8 mouse cellular contexts compared by ENCODE assay signal in the genomic region with DNA sequence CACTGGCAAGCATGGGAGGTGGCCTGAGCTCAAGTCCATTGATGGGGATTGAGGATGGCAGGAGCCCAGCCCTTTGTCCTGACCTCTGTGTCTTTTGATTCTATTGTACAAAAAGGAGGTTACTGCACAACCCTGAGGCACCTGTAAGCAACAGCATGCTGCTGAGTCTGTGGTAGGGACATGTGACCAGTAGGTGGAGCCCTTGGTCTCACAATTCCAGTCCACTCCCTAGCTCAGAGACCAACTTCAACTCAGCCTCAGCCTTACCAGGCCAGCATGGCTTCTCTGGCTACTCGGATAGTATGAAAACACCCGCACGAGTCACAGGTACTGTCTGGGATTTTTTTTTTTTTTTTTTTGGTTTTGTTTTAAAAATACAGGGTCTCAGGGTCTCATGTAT. TPM values are rescaled to one million over a fixed set of nuclear protein-coding genes. Genes with fewer than 3 reads are reported as not detected.
DNase-seq lines count a peak whose midpoint lies in the region; ATAC-seq lines count a peak whose summit lies in the region.

No protein-coding gene starts in this region.

- H3K4me3 ChIP-seq in heart, embryonic 12.5 days, result no peak overlapping the region
- H3K4me3 ChIP-seq in kidney, embryonic 16.5 days (ENCODE audit: low read length), result no peak overlapping the region
- no peak overlapping the region for H3K4me3 ChIP-seq in limb, embryonic 15.5 days

- no peaks in the 10 kb centered on the region for H3K36me3 ChIP-seq in heart, embryonic 12.5 days
- H3K36me3 ChIP-seq in kidney, embryonic 16.5 days (ENCODE audit: insufficient read depth, low read length), result no peaks in the 10 kb centered on the region
- H3K36me3 ChIP-seq in limb, embryonic 15.5 days, result no peaks in the 10 kb centered on the region

- WGBS in heart, embryonic 12.5 days, result 2% methylated on average over 3 of the region's 3 CpGs
- WGBS in kidney, embryonic 16.5 days, result 1% methylated on average over 3 of the region's 3 CpGs
- 2% methylated on average over 3 of the region's 3 CpGs for WGBS in limb, embryonic 15.5 days

- 0 out of 2 replicates have a peak, but pooled peaks cover 6% of the 10 kb centered on the region for H3K27me3 ChIP-seq in heart, embryonic 12.5 days (replicated peaks)
- no peaks in the 10 kb centered on the region for H3K27me3 ChIP-seq in kidney, embryonic 16.5 days (ENCODE audit: insufficient read depth, low read length)
- no peaks in the 10 kb centered on the region for H3K27me3 ChIP-seq in limb, embryonic 15.5 days

- H3K27ac ChIP-seq in heart, embryonic 12.5 days (ENCODE audit: poor library complexity, severe bottlenecking), result no peak overlapping the region
- H3K27ac ChIP-seq in kidney, embryonic 16.5 days (ENCODE audit: low read length), result no peak overlapping the region
- H3K27ac ChIP-seq in limb, embryonic 15.5 days, result no peak overlapping the region

- peaks cover 18% of the 10 kb centered on the region for H3K4me1 ChIP-seq in heart, embryonic 12.5 days (replicated peaks)
- peaks cover 13% of the 10 kb centered on the region for H3K4me1 ChIP-seq in kidney, embryonic 16.5 days (ENCODE audit: insufficient read depth, low read length)
- 0 out of 2 replicates have a peak, but pooled peaks cover 10% of the 10 kb centered on the region for H3K4me1 ChIP-seq in limb, embryonic 15.5 days

- H3K4me2 ChIP-seq in heart, embryonic 12.5 days, result no peak overlapping the region
- H3K4me2 ChIP-seq in kidney, embryonic 16.5 days (replicated peaks; ENCODE audit: low read depth, low read length), result no peak overlapping the region
- no peak overlapping the region for H3K4me2 ChIP-seq in limb, embryonic 15.5 days

- peak; percentile 55 for DNase-seq in CD4-positive helper T cell, adult 2 months (ENCODE audit: low read depth, low spot score)
- DNase-seq in brain, embryonic 18.5 days (ENCODE audit: low read depth, low spot score), result peak; percentile 74
- DNase-seq in spleen, postnatal 4 days (ENCODE audit: low spot score in 2 of 2), result peak; percentile 50 to 76

- no peaks in the 10 kb centered on the region for H3K9me3 ChIP-seq in heart, embryonic 12.5 days (replicated peaks)
- H3K9me3 ChIP-seq in kidney, embryonic 16.5 days (ENCODE audit: low read length), result no peaks in the 10 kb centered on the region
- H3K9me3 ChIP-seq in limb, embryonic 15.5 days, result no peaks in the 10 kb centered on the region

- ATAC-seq in erythroid progenitor cell, adult 5-6 weeks (replicated peaks; ENCODE audit: low FRiP score, poor library complexity, severe bottlenecking), result 0 out of 2 replicates have a peak, but pooled peaks have one; percentile 51
- ATAC-seq in heart, embryonic 12.5 days (ENCODE audit: insufficient number of reproducible peaks, low FRiP score), result peak; percentile 84
- ATAC-seq in kidney, embryonic 16.5 days (ENCODE audit: low FRiP score, low TSS enrichment), result peak; percentile 89
- ATAC-seq in limb, embryonic 15.5 days (ENCODE audit: insufficient number of reproducible peaks, low FRiP score, low TSS enrichment, low read depth), result peak; percentile 57; the same call in 1 of the 2 replicates
- ATAC-seq in monocyte, adult 5-6 weeks (replicated peaks; ENCODE audit: insufficient number of reproducible peaks, low FRiP score, low TSS enrichment, poor library complexity, severe bottlenecking), result 0 out of 2 replicates have a peak, but pooled peaks have one; percentile 25

- H3K9ac ChIP-seq in heart, embryonic 12.5 days, result no peak overlapping the region
- no peak overlapping the region for H3K9ac ChIP-seq in kidney, embryonic 16.5 days (replicated peaks; ENCODE audit: low read length)
- H3K9ac ChIP-seq in limb, embryonic 15.5 days, result no peak overlapping the region

RNA-seq across cellular contexts. Expression of a gene that starts 27.5 kb away (rescaled TPM):
- not detected in 2 replicates for total RNA-seq in erythroid progenitor cell, adult 5-6 weeks (2015; ENCODE audit: low replicate concordance)
- not detected in 2 replicates for total RNA-seq in erythroid progenitor cell, adult 5-6 weeks (2017; ENCODE audit: low replicate concordance)
- polyA plus RNA-seq in heart, embryonic 12.5 days (2016; fragmentation: Nextera tagmentation; extraction: Ambion mirVana), result 0.24 and 0.33 TPM in 2 replicates
- polyA plus RNA-seq in kidney, embryonic 16.5 days (2015; fragmentation: Nextera tagmentation; extraction: Ambion mirVana), result 0.05 and 0.12 TPM in 2 replicates
- polyA plus RNA-seq in limb, embryonic 15.5 days (2015; fragmentation: Nextera tagmentation; extraction: Ambion mirVana), result 0.05 and 0.09 TPM in 2 replicates
- total RNA-seq in monocyte, adult 5-6 weeks (2017), result not detected in 3 replicates

RNA-seq across cellular contexts. Expression of a gene that starts 38.7 kb away (rescaled TPM):
- total RNA-seq in erythroid progenitor cell, adult 5-6 weeks (2015; ENCODE audit: low replicate concordance), result 5.0 and 14.8 TPM in 2 replicates
- 2.6 and 10.1 TPM in 2 replicates for total RNA-seq in erythroid progenitor cell, adult 5-6 weeks (2017; ENCODE audit: low replicate concordance)
- 7.3 and 9.9 TPM in 2 replicates for polyA plus RNA-seq in heart, embryonic 12.5 days (2016; fragmentation: Nextera tagmentation; extraction: Ambion mirVana)
- polyA plus RNA-seq in kidney, embryonic 16.5 days (2015; fragmentation: Nextera tagmentation; extraction: Ambion mirVana), result 13.2 and 13.8 TPM in 2 replicates
- 9.8 and 9.9 TPM in 2 replicates for polyA plus RNA-seq in limb, embryonic 15.5 days (2015; fragmentation: Nextera tagmentation; extraction: Ambion mirVana)
- 6.7 to 13.7 TPM (median 6.9 TPM) in 3 replicates for total RNA-seq in monocyte, adult 5-6 weeks (2017)

RNA-seq across cellular contexts. Expression of a gene that starts 48.5 kb away (rescaled TPM):
- total RNA-seq in erythroid progenitor cell, adult 5-6 weeks (2015; ENCODE audit: low replicate concordance), result not detected in 2 replicates
- total RNA-seq in erythroid progenitor cell, adult 5-6 weeks (2017; ENCODE audit: low replicate concordance), result not detected in 2 replicates
- 9.4 and 10.8 TPM in 2 replicates for polyA plus RNA-seq in heart, embryonic 12.5 days (2016; fragmentation: Nextera tagmentation; extraction: Ambion mirVana)
- 2.6 and 4.2 TPM in 2 replicates for polyA plus RNA-seq in kidney, embryonic 16.5 days (2015; fragmentation: Nextera tagmentation; extraction: Ambion mirVana)
- polyA plus RNA-seq in limb, embryonic 15.5 days (2015; fragmentation: Nextera tagmentation; extraction: Ambion mirVana), result 7.6 and 8.3 TPM in 2 replicates
- total RNA-seq in monocyte, adult 5-6 weeks (2017), result not detected in 3 replicates

Comparison
In these comparisons a context has a peak if more than half of its experiments do, and no peak if none do; other contexts are left out.
1. ATAC-seq: peak in every context shown above with its lines; median percentile 89 in kidney, embryonic 16.5 days; 84 in heart, embryonic 12.5 days; 57 in limb, embryonic 15.5 days; 51 in erythroid progenitor cell, adult 5-6 weeks; 25 in monocyte, adult 5-6 weeks.